Mouse (Mus musculus) cortical plate, adult 2 months (tissue): Measurements from ENCODE around the gene Fer.

ENCODE experiments used
- CTCF ChIP-seq: fragments of 200-500 bp; IDR thresholded peaks from 2 replicates; pipeline ENCODE4 v1.5.1; 2011; ENCODE audit warnings: mild to moderate bottlenecking, control low read depth, low read length; ENCODE audit not compliant: insufficient read depth; ENCODE audit errors: extremely low read depth
- POLR2A ChIP-seq: fragments of 200-500 bp; IDR thresholded peaks from 2 replicates; pipeline ENCODE4 v1.6.1; 2011; ENCODE audit warnings: mild to moderate bottlenecking, low read length, control low read depth; ENCODE audit not compliant: insufficient read depth; ENCODE audit errors: extremely low read depth

- TF ChIP-seq CTCF: no peak
- TF ChIP-seq POLR2A: no peak
These were observed 197.7 kb downstream of the Fer start for GRCm38 (mm10) chr17:64060529-64060928.
